Mouse (Mus musculus) cerebellum, adult 2 months (tissue): ENCODE measurements at regions not wholly inside any gene's neighbourhood (a gene's known extent, or its start where the extent isn't known, plus 50 kb on each side); places are given as distances from the start of the nearest gene placed in this dataset.

ENCODE experiments used
- DNase-seq, 2 experiments: peaks; one replicate each; pipeline ENCODE4 v3.0.0; 2021
- H3K27ac ChIP-seq: fragments of 200-500 bp; 2 replicates; pipeline ENCODE4 v1.5.1; 2012; ENCODE audit warnings: low read length, control low read depth, inconsistent platforms; ENCODE audit not compliant: insufficient read depth
- H3K27me3 ChIP-seq: fragments of 200-500 bp; 2 replicates; pipeline ENCODE4 v1.6.1; 2012; ENCODE audit warnings: inconsistent platforms, mild to moderate bottlenecking, low read length, moderate library complexity; ENCODE audit not compliant: control insufficient read depth, insufficient read depth
- H3K4me1 ChIP-seq: fragments of 200-500 bp; 2 replicates; pipeline ENCODE4 v1.6.1; 2011; ENCODE audit warnings: low read length; ENCODE audit not compliant: control insufficient read depth, insufficient read depth
- H3K4me3 ChIP-seq: fragments of 200-500 bp; replicated peaks from 2 replicates; pipeline ENCODE3; 2011; ENCODE audit warnings: mild to moderate bottlenecking, low read depth, low read length, control low read depth; ENCODE audit not compliant: insufficient read depth
- CTCF ChIP-seq: fragments of 200-500 bp; IDR thresholded peaks from 2 replicates; pipeline ENCODE4 v1.5.1; 2011; ENCODE audit warnings: low read depth, mild to moderate bottlenecking, control low read depth, low read length, moderate library complexity, borderline replicate concordance; ENCODE audit not compliant: insufficient read depth
- POLR2A ChIP-seq: fragments of 200-500 bp; IDR thresholded peaks from 2 replicates; pipeline ENCODE4 v1.6.1; 2011; ENCODE audit warnings: low read length, control low read depth, borderline replicate concordance; ENCODE audit not compliant: insufficient read depth
- WGBS: fragments of 180-500 bp; shearing (Covaris S2); methylation state at CpG from one replicate; pipeline ENCODE4 v1.1.7; 2018; 5-methylcytosine and 5-hydroxymethylcytosine counted together

GRCm38 (mm10) chr1:90458176-90458575 lies 144.6 kb upstream of the Cops8 start:
- 29% methylated on average over 8 of the region's 8 CpGs for WGBS
- TF ChIP-seq CTCF (no peak), POLR2A (no peak)
- DNase-seq: no peak
- no peaks in the 10 kb centered on the region for H3K27me3 ChIP-seq
- H3K27ac ChIP-seq: no peak overlapping the region
- no peak overlapping the region for H3K4me3 ChIP-seq
- peaks cover 8% of the 10 kb centered on the region for H3K4me1 ChIP-seq

- no peak for TF ChIP-seq POLR2A
- no peak for TF ChIP-seq CTCF
- DNase-seq: no peak
- Histone ChIP-seq H3K27me3 (no peaks in the 10 kb centered on the region), H3K27ac (no peak overlapping the region), H3K4me1 (peaks cover 8% of the 10 kb centered on the region), H3K4me3 (no peak overlapping the region)
- 98% methylated on average over 1 of the region's 1 CpGs for WGBS
These were observed 141.1 kb upstream of the Cops8 start for GRCm38 (mm10) chr1:90461699-90462098.

- Histone ChIP-seq H3K4me3 (no peak overlapping the region), H3K27me3 (no peaks in the 10 kb centered on the region), H3K27ac (no peak overlapping the region), H3K4me1 (peaks cover 3% of the 10 kb centered on the region; the same call in 1 of the 2 replicates)
- WGBS: 89% methylated on average over 6 of the region's 6 CpGs
- TF ChIP-seq POLR2A (no peak), CTCF (no peak)
- DNase-seq: no peak
These were observed 139.5 kb upstream of the Cops8 start for GRCm38 (mm10) chr1:90463302-90463701.

- Histone ChIP-seq H3K4me3 (no peak overlapping the region), H3K27me3 (no peaks in the 10 kb centered on the region), H3K27ac (no peak overlapping the region), H3K4me1 (no peaks in the 10 kb centered on the region)
- TF ChIP-seq POLR2A (no peak), CTCF (no peak)
- 85% methylated on average over 9 of the region's 9 CpGs for whole genome bisulfite sequencing
- no peak for DNase-seq
These were observed 135.1 kb upstream of the Cops8 start for GRCm38 (mm10) chr1:90467646-90468045.

- TF ChIP-seq CTCF (no peak), POLR2A (no peak)
- H3K4me3 ChIP-seq: no peak overlapping the region
- H3K27me3 ChIP-seq: no peaks in the 10 kb centered on the region
- DNase-seq: no peak
- H3K27ac ChIP-seq: no peak overlapping the region
- 77% methylated on average over 10 of the region's 10 CpGs for WGBS
- no peaks in the 10 kb centered on the region for H3K4me1 ChIP-seq
These were observed 131.8 kb upstream of the Cops8 start for GRCm38 (mm10) chr1:90470996-90471395.

GRCm38 (mm10) chr1:90471806-90472205 lies 131.0 kb upstream of the Cops8 start:
- TF ChIP-seq CTCF: no peak
- no peaks in the 10 kb centered on the region for H3K27me3 ChIP-seq
- H3K27ac ChIP-seq: no peak overlapping the region
- no peak for DNase-seq
- no peaks in the 10 kb centered on the region for H3K4me1 ChIP-seq
- no peak overlapping the region for H3K4me3 ChIP-seq
- 92% methylated on average over 13 of the region's 13 CpGs for WGBS

GRCm38 (mm10) chr1:90475060-90475813 lies 127.5 kb upstream of the Cops8 start:
- TF ChIP-seq CTCF: no peak
- no peak for TF ChIP-seq POLR2A
- Histone ChIP-seq H3K27me3 (no peaks in the 10 kb centered on the region), H3K4me1 (no peaks in the 10 kb centered on the region), H3K4me3 (no peak overlapping the region), H3K27ac (no peak overlapping the region)
- DNase-seq: no peak
- 89% methylated on average over 10 of the region's 10 CpGs for WGBS

- WGBS: 57% methylated on average over 9 of the region's 9 CpGs
- no peak for TF ChIP-seq POLR2A
- Histone ChIP-seq H3K4me1 (no peaks in the 10 kb centered on the region), H3K27me3 (no peaks in the 10 kb centered on the region), H3K4me3 (no peak overlapping the region), H3K27ac (no peak overlapping the region)
- no peak for DNase-seq
These were observed 126.1 kb upstream of the Cops8 start for GRCm38 (mm10) chr1:90476556-90477243.
